Mouse (Mus musculus) brain, embryonic 14.5 days (tissue): ENCODE results near the gene Fars2.
A peak's percentile ranks its signal among the peaks of the same experiment; 100 is the strongest.

Source experiments
- CTCF ChIP-seq: fragments of 200-500 bp; IDR thresholded peaks from 2 replicates; pipeline ENCODE4 v1.5.1; 2012; ENCODE audit warnings: inconsistent platforms, mild to moderate bottlenecking, moderate library complexity, borderline replicate concordance; ENCODE audit not compliant: insufficient read depth, insufficient read length; ENCODE audit errors: extremely low read depth
- POLR2A ChIP-seq: fragments of 200-500 bp; IDR thresholded peaks from 2 replicates; pipeline ENCODE4 v1.6.1; 2012; ENCODE audit warnings: mild to moderate bottlenecking, inconsistent platforms, borderline replicate concordance; ENCODE audit not compliant: poor library complexity, insufficient read depth, insufficient read length, severe bottlenecking; ENCODE audit errors: extremely low read depth

DNA sequence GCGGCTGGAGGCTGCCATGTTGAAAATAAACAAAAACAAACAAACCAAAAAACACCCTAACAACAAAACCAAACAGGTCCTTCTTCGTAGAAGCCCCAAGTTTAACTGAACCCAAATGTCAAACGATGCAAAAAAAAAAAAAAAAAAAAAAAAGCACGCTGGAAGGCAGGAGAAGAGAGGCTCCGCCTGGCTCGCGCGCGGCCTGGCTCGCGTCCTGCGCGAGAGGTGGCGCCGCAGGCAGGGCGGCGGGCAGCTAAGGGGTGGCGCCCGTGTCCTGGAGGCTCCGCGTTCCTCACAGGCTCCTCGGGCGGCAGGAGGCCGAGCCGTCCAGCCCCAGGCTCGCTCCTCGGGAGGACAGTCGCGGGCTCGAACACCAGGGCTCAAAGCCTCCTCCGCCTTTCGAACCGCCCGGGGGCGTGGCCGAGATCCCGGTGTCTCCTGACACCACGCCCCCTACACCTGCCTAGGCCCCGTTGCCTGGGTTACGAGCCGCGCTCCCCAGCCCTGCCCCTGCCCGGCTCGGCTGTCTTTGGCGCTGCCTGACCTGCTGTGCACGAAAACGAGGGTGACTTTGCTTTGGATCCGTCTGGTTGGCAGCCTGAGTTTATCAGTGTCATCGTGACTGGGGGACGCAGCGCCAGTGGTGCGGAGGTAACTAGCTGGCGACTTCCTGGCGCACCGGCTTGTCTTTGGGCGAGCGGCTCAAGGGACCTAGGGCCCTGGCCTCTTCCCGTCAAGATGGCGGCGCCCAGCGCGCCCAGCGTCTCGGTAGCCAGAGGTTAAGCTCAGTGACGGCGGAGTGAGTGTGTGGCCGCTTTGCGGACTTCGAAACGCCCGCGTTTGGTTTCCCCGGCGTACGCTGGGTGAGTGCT lies at the start of gene Fars2, which contains the start of gene Lyrm4:
- TF ChIP-seq CTCF (no peak), POLR2A (peak; percentile 63; the same call in 1 of the 2 replicates)
